Mouse (Mus musculus): Measurements from ENCODE around the gene Tjp2.
"Not testable (repeated sequence)": the region's sequence is repeated elsewhere in the genome, so short reads cannot be mapped to it uniquely, and the experiment has no call there.

Tjp2 gene

DNA sequence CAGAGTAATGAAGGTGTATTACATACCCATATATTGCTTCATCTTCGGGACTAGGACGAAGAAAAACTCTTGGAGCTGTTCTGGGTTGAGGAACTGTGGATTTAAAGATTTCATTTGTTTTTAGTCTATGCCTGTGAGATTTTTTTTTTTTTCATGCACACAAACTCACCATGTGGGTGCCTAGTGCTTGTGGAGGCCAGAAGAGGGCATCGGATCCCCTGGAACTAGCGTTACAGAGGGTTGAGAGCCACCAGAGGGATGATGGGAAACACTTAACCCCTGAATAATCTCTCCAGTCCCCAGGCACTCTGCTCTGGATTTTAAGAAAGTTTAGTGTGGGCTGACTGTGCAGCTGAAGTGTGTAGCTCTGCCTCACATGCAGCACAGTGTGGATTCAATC is 104.0 kb downstream of the Tjp2 start:
- no peak for DNase-seq

DNA sequence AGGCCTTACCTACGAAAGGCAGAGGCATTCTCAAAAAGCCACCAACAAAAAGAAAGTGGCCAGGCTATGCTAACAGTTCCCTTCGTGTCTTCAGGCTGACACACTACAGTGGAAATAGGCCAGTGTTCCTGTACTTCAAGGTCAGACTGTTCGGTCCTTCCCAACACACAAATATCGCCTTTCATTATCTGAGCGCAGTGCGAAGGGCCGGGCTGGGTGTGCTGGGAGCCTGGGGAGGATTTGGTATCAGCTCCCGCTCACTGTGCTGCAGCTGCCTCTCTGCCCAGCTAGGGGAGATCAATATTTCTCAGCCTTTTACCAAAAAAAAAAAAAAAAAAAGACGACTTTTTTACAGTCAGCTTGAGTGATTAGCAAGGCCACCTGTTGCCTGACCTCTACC is 106.1 kb downstream of the Tjp2 start:
- no peak for DNase-seq

GRCm38 (mm10) chr19:24111581-24111980 is 113.2 kb downstream of the Tjp2 start:
- DNase-seq: no peak

DNA sequence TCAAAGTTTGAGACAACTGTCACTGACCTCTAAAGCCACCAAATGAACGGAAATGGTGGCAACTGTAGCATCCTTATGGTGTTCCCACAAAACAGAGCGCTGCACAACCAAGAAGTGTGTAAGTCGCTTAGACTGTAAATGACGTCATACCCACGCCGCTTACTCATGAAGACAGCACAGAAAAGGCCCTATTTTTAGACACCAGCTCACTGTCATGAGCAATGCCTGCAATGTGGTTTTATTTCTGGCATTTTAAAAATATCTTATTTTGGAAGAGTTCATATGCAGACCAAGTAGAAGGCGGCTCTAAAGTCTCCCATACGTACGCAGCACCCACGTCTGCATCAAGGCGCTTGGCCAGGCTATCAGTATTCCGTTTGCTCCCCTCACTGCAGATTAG is 117.1 kb downstream of the Tjp2 start:
- no peak for DNase-seq

DNA sequence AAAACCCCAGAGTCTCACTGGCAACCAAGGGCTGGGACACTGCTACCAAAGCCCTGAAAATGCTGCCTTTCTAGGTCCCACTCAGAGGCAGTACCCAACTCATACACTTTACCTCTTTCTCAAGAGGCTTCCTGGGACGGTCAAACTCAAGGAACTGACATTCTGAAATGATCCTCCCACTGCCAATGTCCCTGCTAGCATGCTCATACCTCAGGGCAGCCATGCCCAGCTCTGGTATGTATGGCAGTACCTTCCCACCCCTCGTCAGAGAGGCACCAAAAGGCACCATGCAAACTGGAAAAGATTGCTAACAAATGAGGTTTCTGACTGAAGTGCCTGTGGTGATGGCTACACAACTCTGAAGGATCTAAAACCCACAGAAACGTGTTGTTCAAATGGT is 121.0 kb downstream of the Tjp2 start:
- DNase-seq: no peak

DNA sequence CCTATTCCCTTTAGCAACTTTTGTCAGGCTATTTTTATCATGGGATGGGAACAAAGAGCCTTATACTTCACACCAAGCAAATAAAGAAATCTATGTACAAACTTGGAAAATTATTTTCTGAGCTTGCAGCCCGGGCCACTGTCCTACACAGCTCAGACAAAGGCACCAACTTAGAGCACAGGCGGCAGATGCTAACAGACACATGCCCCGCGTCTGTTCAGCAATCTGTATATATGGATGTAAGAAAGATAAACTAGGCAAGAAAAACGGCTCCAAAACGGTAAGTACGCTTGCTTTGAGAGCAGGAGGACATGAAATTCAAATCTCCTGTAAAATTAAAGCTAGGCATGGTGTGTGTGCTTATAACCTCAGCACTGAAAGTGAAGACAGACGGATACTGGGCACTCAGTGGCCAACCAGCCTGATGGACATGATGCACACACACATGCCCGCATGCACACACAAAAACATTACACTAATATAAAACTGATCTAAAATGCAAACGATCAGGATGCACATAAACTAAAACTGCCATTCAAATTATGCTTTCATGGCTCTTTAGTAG is 122.2 kb downstream of the Tjp2 start:
- no peak for DNase-seq

DNA sequence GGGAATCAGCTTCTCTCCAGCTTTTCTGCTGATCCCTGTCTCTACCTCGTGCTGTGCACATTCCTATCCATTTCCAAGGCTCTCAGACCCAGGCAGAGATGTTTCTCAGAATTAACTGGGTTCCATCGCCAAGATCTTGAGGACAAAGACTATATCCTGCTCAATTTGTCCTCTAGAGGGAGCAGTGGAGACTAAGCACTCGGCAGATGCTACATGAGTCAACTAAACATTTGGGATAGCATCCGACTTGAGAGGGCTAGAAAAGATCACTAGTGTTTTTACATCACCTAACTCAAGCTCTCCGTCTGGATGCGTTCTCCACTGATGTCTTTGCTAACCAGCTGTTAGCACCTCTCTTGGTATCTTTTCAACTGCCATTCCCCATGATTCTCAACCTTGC is 123.6 kb downstream of the Tjp2 start:
- DNase-seq: no peak

- no peak for DNase-seq
These were observed 126.1 kb downstream of the Tjp2 start for GRCm38 (mm10) chr19:24098691-24099090.

- DNase-seq: no peak
These were observed 127.0 kb downstream of the Tjp2 start for GRCm38 (mm10) chr19:24097666-24098455.

- DNase-seq: not testable (repeated sequence)
These were observed 132.8 kb downstream of the Tjp2 start for GRCm38 (mm10) chr19:24092060-24092459.

DNA sequence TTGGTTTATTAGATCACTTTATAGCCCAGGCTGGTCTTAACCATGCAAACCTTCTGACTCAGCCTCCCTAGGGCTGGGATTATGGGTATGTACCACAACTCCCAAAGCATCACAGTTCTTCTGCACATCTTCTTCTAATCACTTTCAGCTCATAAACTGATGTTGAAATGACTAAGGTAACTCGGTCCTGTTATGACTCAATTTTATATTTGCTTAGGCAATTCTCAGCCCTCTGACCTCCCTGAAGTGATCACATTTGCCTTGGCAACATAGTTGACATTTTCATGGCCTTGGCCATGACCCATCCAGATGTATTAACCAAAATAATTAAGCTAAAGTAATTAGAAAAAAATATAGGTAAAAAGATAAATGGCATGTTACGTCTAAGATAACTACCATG is 134.5 kb downstream of the Tjp2 start:
- DNase-seq: no peak

DNA sequence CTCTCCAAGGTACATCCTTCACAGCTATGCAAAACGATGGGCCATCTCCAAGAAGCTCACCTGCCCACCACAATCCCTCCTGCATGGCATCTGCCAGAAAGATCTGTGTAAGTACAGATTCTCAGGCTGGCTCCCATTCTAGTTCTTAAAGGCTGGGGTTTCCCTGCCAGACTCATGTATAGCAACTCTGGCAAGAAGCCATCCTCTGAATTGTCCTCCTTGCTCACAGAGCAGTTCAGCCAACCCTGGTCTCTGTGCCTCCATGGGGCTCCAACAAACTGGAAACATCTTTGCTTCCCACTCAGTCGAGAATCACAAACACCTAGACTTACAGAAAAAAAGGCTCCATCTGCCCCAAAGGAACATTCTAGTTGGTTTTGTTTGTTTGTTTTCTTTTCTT is 139.5 kb downstream of the Tjp2 start:
- no peak for DNase-seq

DNA sequence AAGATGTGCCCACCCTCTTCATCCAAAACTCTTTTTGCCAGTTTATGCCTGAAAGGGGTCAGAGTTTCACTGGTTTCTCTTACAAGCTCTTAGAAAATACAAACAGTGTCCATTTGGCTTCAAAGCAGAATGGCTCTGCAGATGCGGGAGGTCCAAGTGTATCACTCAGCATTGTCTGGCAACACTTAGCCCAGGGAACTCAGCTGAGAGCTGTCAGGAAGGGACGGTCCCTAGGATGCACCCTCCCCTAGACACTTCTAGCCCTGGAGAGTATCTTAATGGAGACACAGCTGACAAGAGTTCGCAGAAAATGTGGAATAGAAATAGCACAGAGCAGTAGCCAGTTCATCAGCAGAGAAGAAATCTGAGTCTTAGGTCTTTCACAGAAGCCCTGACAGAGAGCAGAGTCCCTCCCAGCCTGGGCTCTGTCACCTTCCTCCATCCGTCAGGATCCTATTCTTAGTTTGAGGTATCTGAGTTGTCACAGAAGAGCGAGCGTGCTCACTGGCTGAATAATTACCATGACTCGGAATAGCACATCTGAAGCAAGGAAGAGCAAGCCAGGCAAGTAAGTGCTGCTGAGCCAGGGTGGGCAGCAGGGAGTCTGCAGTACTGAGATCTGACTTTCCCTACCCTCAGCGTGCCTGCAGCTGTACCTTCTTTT is 144.3 kb downstream of the Tjp2 start:
- DNase-seq: no peak

DNA sequence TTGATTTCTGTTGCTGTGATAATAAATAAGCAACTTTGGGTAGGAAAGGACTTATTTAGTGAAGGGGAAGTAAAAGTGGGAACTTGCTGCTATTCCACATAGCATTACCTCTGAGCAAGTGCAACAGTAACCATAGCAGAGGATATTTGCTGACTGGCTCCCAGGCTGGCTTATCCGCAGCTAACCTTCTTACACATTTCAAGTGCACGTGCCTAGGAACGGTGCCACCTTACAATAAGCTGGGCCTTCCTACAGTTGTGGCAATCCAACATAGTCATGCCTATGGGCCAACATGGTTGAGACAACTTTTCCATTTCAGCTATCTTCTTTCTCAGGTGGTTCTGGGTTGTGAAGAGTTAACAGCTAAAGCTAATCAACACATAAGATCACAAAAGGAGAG is 147.2 kb downstream of the Tjp2 start:
- no peak for DNase-seq

- no peak for DNase-seq
These were observed 148.3 kb downstream of the Tjp2 start for GRCm38 (mm10) chr19:24076536-24076935.

GRCm38 (mm10) chr19:24075927-24076326 is 148.9 kb downstream of the Tjp2 start:
- no peak for DNase-seq

GRCm38 (mm10) chr19:24073155-24073554 is 151.7 kb downstream of the Tjp2 start:
- DNase-seq: no peak

DNA sequence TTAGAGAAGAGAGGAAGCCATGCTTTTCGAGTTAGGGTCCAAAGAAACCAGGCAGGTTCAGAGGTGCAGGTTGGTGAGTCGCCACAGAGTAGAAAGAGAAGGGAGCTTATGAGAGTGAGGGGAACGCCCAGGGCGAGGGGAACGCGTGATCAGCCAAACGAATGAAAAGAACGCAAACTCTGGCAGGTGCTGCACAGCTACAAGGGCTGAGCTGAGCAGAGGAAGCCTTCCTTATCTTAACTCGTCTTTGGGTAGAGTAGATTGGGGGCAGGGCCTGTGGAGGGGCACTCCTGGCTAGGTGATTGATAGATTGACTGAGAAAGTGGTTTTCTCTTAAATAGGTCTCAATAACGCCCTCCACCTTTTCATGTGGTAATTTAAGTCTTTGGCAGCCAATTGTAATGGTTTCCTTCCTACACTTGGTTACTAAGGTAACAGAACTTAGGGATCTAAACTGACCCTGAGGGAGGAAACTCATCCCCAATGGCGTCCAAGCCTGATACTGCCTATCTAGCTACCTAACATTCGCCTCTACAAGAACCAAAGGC is 160.4 kb downstream of the Tjp2 start:
- DNase-seq: no peak

DNA sequence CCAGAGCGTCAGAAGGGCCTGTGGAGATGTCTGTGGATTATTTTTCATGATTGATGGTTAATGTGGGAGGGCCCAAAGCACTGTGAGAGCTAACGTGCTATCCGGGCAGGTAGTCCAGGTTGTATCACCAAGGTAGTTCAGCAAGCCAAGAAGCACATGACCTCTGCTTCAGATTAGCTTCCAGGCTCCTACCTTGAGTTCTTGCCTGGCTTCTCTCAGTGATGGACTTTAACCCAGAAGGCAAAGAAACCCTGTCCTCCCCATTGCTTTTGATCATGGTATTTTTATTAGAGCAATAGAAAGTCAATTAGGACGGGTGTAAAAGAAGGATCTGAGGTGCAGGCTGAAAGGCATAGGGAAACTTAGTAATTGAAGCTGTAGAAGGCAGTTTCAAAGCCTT is 161.2 kb downstream of the Tjp2 start:
- no peak for DNase-seq

GRCm38 (mm10) chr19:24058851-24059250 is 166.0 kb downstream of the Tjp2 start:
- DNase-seq: no peak

DNA sequence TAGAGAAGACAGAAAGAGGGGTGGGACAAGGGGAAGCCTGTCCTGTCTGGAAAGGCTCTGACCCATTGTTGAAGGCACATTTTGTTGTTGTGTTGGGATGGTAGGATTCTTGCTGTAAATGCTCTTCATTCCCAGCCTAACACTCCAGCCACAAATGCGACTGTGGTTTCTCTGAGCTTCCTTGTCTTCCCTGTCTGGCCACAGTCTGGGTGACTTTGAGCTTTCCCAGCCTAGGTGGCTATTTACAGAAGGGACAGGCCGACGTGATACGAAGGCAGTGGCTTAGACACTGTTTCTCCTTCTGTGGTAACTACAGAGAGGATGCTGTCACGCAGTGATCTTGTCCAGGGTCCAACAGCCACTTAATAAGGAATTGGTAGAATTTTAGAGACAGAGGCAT is 166.8 kb downstream of the Tjp2 start:
- no peak for DNase-seq

- no peak for DNase-seq
These were observed 167.9 kb downstream of the Tjp2 start for GRCm38 (mm10) chr19:24056880-24057279.

DNA sequence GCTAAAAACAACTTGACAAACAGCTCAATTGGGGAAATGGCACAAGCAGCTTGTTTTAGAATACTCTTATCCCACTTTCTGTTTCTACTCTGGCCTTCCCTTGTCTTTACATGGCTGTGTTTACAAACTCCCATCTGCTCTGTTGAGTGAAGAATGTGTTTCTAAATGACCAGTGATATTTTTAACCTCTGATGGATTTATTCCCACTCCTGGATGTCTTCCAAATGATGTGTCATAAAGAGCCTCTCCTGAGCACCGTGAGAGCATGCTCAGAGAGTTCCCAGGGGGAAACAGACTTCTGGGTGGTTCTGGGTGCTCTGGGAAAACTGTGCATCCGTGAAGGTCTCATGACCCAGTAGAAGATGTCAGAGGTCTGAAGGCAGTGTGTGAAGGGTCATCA is 169.9 kb downstream of the Tjp2 start:
- DNase-seq: no peak

DNA sequence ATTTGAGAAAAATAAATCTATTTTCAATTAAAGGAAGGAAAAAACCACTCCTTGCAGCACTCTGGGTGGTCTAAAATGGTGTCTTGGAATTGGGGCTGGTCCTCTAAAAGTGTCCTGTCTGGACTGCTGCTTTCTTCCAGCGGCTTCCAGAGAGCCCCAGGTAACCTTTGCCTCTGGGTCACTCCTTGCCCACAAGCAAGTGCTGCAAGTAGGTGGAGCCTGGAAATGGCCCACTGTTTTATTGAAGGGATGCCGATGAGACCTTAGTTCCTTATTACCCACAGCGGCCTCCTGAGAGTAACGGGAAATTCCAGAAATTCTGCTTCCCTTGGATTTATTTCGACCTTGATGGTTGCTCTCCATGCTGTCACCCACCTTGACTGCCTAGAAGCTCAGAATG is 170.6 kb downstream of the Tjp2 start:
- DNase-seq: peak; percentile 29 to 57

Data from kidney, postnatal 25 days (tissue).